Mouse (Mus musculus): ENCODE data around the gene Leng8.

Leng8 gene

DNA sequence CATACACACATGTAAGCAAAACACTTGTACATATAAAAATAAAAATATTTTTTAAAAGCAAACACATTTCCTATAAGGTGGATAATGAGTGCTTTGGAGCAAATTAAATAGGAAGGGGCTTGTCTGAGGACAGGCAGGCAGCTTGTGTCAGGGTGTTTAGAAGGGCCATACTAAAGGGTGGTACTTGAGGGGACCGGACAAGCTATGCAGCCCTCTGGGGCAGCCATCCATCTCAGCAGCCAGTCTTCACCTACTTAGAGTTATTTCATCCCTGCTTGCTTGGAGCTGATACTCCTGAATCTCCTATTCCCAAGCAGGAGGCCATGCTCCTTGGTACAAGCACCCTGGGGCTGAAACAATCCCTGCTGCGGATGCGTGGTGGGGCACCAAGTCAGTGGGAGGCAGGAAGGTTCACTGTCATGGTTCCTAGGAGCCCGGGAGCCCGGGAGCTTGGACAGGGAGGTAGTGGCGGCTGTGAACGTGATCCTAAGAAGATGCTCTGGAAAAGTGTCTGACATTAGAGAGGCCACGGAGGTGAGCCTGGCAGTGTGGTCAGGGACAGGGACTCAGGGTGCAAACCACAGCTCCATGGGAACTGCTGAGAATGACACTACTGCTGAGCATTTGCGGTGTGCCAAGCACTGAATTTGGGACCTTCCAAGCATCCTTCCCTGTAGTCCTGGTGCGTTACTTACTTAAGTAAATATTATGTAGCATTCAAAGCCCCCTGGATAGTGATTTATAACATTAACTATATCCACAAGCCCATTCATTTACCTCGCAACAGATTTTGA is 9.7 kb upstream of the Leng8 start:
- DNase-seq (ENCODE audit: low read depth, low spot score), result no peak

DNA sequence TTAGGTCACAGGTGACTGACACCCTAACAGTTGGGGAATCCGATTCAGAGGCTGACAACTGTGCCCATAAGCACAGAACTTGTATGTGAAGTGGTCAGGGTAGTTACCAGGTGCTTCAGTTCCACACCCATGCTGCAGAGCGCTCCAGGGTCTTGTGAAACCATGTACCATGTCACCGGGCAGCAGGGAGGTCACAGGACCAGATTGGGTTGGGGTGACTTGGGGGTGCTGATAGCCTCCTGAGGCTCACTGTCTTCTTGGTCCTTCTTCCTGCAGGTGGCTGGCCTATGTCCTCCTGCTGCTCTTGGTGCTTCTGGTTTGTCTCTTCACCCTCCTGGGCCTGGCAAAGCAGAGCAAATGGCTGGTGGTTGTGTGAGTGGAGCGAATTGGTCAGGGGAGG is 8.9 kb upstream of the Leng8 start:
- no peak for DNase-seq (ENCODE audit: low read depth, low spot score)

DNA sequence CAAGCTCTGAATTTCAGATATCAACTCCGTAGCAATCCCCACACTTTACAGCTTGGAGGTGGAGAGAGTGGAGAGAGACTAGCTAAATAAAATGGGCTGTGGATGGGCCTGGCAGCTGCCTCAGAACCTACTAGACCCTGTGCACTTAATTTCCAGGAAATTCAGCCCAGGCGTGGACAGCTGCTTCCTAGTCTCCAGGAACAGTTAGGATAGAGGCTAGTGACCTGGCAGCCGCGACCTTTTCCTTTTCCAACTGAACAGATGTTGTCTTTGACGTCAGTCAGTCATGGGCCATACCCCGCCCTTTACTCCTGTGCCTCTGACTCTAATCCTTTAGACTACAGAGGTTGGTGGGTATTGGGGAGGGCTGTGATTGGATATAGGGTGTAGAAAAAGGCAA is 8.0 kb upstream of the Leng8 start:
- peak; percentile 67 for DNase-seq (ENCODE audit: low read depth, low spot score)

DNA sequence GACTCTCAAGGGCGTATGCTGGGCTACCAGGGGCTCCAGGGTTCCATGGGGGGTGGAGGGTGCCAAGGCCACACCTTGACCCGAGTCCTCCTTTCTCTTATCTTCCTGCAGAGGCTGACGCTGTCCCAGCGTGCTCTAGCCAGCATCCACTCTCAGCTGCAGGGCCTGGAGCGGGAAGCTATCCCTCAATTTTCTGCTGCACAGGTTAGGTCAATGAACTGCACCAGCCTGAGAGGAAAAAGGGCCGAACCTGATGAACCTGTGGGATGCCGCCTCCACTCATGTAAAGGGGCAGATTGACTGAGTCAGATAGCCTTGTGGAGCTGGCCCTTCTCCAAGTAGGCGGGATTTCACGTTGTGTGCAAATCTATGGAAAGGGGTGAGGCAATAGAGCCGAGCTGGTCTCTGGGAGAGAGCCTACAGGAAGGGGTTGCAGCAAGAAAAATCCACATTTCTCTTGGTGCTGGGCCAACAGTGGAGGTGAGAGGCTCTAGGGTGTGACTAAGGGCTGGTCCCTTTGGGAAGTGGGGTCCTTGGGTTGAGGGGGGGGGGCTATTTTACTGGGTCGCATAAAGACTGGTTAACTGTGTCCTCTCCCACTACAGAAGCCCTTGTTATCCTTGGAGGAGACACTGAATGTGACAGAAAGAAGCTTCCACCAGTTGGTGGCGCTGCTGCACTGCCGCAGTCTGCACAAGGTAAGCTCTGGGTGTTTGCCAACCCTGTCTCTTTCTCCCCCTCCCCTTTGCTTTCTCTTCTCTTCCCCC is 6.0 kb upstream of the Leng8 start:
- DNase-seq (ENCODE audit: low read depth, low spot score), result peak; percentile 68

- DNase-seq (ENCODE audit: low read depth, low spot score), result no peak
Measured at GRCm38 (mm10) chr7:4131964-4132363, 4.9 kb upstream of the Leng8 start.

GRCm38 (mm10) chr7:4132581-4132980 is 4.3 kb upstream of the Leng8 start:
- no peak for DNase-seq (ENCODE audit: low read depth, low spot score)

- no peak for DNase-seq (ENCODE audit: low read depth, low spot score)
Measured at GRCm38 (mm10) chr7:4132998-4133397, 3.8 kb upstream of the Leng8 start.

DNA sequence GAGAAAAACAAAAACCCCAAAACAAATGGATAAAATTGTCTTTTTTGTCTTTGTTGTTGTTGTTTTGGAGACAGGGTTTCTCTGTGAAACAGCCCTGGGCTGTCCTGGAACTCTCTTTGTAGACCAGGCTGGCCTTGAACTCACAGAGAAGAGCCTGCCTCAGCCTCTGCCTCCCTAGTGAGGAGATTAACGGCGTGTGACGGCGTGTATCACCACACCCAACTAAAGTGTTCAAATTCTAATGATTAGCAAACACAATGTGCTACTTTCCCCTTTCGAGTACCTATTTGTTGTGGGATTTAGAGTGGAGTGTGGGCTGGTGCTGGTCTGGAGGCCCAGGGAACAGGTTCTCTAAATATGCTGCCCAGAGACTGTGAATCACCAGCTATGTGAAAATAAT is 1.9 kb upstream of the Leng8 start:
- no peak for DNase-seq (ENCODE audit: low read depth, low spot score)

DNA sequence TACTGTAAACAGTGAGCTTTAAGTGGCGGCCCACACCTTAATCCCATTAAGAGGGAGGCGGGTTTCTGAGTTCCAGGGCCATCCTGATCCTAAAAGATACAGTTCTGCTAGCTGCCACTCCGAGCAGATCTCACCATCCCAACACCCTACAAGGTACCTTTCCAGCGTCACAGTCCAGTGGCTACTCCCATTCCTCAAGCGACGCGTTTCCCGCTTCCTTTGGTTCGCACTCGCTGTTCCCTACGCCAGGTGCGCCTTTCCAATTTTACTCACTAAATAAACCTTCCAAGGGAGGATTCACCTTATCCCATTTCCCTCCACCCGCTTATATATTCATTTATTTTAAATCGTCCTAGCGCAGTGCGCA is 452 bp upstream of the Leng8 start:
- no peak for DNase-seq (ENCODE audit: low read depth, low spot score)

GRCm38 (mm10) chr7:4137746-4138145 is 907 bp downstream of the Leng8 start:
- DNase-seq (ENCODE audit: low read depth, low spot score), result no peak

DNA sequence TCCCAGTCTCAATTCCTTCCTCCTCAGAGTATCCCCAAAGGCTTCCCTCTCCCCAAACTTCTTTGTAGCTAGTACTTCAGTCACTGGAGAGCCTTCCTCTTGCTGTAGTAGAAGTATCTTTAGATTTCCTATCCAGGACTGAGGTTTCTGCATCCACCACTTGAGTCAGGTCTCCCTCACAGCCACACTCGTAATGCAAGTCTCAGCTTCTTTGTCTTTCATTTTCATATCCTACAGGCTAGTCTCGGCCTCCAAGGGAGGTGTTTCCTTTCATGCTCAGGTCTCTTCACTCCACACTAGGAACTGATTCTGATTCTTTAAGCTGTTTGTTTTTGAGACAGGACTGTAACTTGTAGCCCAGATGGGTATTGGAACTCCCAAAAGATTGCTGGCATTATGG is 1.3 kb downstream of the Leng8 start:
- no peak for DNase-seq (ENCODE audit: low read depth, low spot score)

DNA sequence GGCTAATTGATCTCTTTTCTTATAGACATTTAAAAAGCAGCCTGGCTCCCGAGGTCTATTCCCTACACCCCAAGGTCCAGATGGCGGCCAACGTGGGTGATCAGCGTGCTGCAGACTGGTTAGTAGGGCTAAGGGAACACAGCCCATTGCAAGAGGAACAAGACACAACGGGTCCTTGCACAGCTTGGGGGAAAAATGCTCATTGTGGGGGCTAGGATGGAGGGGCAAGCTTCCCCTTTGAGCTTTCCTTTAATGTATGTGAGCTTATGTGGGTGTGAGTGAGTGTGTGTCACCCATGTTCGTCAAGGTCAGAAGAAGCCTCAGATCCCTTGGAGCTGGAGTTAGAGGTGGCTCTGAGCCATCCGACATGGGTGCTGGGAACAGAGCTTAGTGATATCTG is 1.8 kb downstream of the Leng8 start:
- DNase-seq (ENCODE audit: low read depth, low spot score), result no peak

- no peak for DNase-seq (ENCODE audit: low read depth, low spot score)
Measured at GRCm38 (mm10) chr7:4139391-4139790, 2.6 kb downstream of the Leng8 start.

GRCm38 (mm10) chr7:4141648-4142325 is 4.9 kb downstream of the Leng8 start:
- no peak for DNase-seq (ENCODE audit: low read depth, low spot score)

GRCm38 (mm10) chr7:4142796-4143445 is 6.1 kb downstream of the Leng8 start:
- no peak for DNase-seq (ENCODE audit: low read depth, low spot score)

DNA sequence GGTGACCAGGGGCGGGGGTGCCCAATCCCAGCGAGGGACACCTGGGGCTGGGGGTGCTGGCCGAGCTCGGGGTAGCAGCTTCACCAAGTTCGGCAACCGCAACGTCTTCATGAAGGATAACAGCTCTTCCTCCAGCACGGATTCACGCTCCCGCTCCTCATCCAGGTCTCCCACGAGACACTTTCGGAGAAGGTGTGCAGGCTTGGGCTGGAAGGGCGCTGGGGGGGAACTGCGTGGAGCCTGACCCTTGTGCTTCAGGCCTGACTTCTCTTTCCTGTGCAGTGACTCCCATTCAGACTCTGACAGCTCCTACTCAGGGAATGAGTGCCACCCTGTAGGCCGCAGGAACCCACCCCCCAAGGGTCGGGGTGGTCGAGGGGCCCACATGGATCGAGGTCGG is 6.7 kb downstream of the Leng8 start:
- DNase-seq (ENCODE audit: low read depth, low spot score), result no peak

DNA sequence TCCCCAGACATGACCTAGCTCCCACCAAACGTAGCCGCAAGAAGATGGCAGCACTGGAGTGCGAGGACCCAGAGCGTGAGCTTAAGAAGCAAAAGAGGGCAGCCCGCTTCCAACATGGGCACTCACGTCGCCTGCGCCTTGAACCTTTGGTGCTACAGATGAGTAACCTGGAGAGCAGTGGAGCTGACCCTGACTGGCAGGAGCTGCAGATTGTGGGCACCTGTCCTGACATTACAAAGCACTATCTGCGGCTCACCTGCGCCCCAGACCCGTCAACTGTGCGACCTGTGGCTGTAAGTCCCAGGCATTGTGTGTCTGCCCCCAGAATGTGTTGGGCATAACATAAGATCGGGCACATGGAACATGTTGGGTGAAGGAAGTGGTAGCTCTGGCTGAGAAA is 7.2 kb downstream of the Leng8 start:
- DNase-seq (ENCODE audit: low read depth, low spot score), result no peak

- DNase-seq (ENCODE audit: low read depth, low spot score), result no peak
Measured at GRCm38 (mm10) chr7:4144766-4145551, 8.1 kb downstream of the Leng8 start.

- DNase-seq (ENCODE audit: low read depth, low spot score), result no peak
Measured at GRCm38 (mm10) chr7:4145552-4146190, 8.8 kb downstream of the Leng8 start.

GRCm38 (mm10) chr7:4146241-4147180 is 9.7 kb downstream of the Leng8 start:
- no peak for DNase-seq (ENCODE audit: low read depth, low spot score)

Measured in skeletal muscle tissue, adult 2 months (tissue).